ENCODE assay signal across 19 mouse cellular contexts in the genomic region with DNA sequence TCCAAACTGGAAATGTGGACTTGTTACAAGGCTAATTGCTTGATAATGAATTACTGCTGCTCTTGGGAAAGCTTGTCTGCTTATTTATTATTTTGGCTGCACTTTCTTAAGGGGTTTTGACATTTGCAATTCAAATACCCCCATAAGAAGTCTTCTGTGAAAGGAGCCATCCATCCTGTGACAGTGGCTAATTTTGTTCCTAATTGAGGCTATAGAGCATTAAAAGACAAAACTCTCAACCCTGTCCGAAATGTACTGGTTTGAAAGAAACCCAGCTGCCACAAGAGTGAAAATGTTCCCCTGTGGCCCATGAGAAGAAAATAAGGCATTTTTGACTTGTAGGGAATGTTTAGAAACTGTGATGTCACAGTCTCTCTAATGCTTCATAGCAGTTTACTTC.
"Had no signal": no experiment of that assay in that cellular context is flagged by ENCODE, and none has a peak within 500 bp of the region (broad histone marks: within the 10 kb centered on the region; RNA-seq: fewer than 3 reads in every experiment).

No protein-coding gene starts in this region.

- H3K4me2 ChIP-seq: lung, embryonic 15.5 days; midbrain, embryonic 11.5 days; midbrain, embryonic 13.5 days; midbrain, embryonic 15.5 days; neural tube, embryonic 12.5 days had no signal

- ATAC-seq: lung, postnatal 0 days; midbrain, embryonic 13.5 days; midbrain, embryonic 15.5 days had no signal

- H3K9ac ChIP-seq: lung, embryonic 15.5 days; midbrain, embryonic 13.5 days; midbrain, embryonic 15.5 days; neural tube, embryonic 12.5 days had no signal

- H3K27me3 ChIP-seq: lung, embryonic 15.5 days; megakaryocyte, embryonic 14.5 days; midbrain, embryonic 13.5 days; midbrain, embryonic 15.5 days; neural tube, embryonic 12.5 days had no signal

- H3K36me3 ChIP-seq: lung, embryonic 15.5 days; midbrain, embryonic 13.5 days; midbrain, embryonic 15.5 days; neural tube, embryonic 12.5 days had no signal

- H3K4me3 ChIP-seq: lung, embryonic 15.5 days; megakaryocyte, embryonic 14.5 days; midbrain, embryonic 13.5 days; midbrain, embryonic 15.5 days; neural tube, embryonic 12.5 days had no signal

- H3K9me3 ChIP-seq: lung, embryonic 15.5 days; megakaryocyte, embryonic 14.5 days; midbrain, embryonic 13.5 days; midbrain, embryonic 15.5 days; neural tube, embryonic 12.5 days had no signal

- H3K27ac ChIP-seq: lung, embryonic 15.5 days; macrophage; midbrain, embryonic 13.5 days; midbrain, embryonic 15.5 days; neural tube, embryonic 12.5 days had no signal

- DNase-seq: lung, adult 2 months; lung, postnatal 14 days; lung, postnatal 36 days; retina, postnatal 1 day; right cerebral cortex, adult 18-20 months; right cerebral cortex, postnatal 25 days; right cerebral cortex, postnatal 4 days; spleen, adult 18-20 months; thymus, adult 18-20 months; thymus, postnatal 14 days; thymus, postnatal 36 days had no signal

- H3K4me1 ChIP-seq: lung, embryonic 15.5 days; megakaryocyte, embryonic 14.5 days; midbrain, embryonic 13.5 days; midbrain, embryonic 15.5 days; neural tube, embryonic 12.5 days had no signal
